31 mouse cellular contexts compared by ENCODE assay signal in the genomic region with DNA sequence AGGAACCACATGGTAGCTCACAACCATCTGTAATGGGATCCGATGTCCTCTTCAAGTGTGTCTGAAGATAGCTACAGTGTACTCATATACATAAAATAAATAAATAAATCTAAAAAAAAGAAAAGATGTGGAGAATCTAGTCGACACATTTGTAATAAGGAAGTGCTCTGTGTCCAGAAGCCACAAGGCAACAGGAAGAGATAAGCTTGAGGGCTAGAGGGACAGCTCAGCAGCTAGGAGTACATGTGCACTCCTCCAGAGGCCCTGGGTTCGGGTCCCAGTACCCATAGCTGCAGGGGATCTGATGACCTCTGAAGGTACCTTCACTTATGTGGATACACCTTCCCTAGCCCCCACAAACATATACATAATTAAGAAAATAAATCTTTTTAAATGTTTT. TPM values are rescaled to one million over a fixed set of nuclear protein-coding genes. Genes with fewer than 3 reads are reported as not detected.
"Had no signal": no experiment of that assay in that cellular context is flagged by ENCODE, and none has a peak within 500 bp of the region (broad histone marks: within the 10 kb centered on the region; RNA-seq: fewer than 3 reads in every experiment).

No protein-coding gene starts in this region.

- DNase-seq: gastrocnemius, adult 2 months; gastrocnemius, postnatal 10 days; gastrocnemius, postnatal 25 days; heart, adult 11 months; heart, adult 2 months; heart, postnatal 14 days; heart, postnatal 36 days; kidney, adult 11 months; kidney, adult 8-10 months; kidney, postnatal 10 days; kidney, postnatal 25 days; kidney, postnatal 4 days; layer of hippocampus, postnatal 36 days; left cerebral cortex, postnatal 4 days; liver, embryonic 13.5 days had no signal

- H3K36me3 ChIP-seq: heart, embryonic 13.5 days; heart, embryonic 15.5 days; hindbrain, embryonic 13.5 days; hindbrain, embryonic 15.5 days; limb, embryonic 13.5 days; limb, embryonic 15.5 days; liver, embryonic 13.5 days; liver, embryonic 15.5 days had no signal

- ATAC-seq: hindbrain, postnatal 0 days; intestine, embryonic 16.5 days had no signal

- H3K4me3 ChIP-seq: gastrocnemius, adult 2 months; heart, adult 2 months; heart, embryonic 13.5 days; heart, embryonic 15.5 days; hindbrain, embryonic 13.5 days; hindbrain, embryonic 15.5 days; layer of hippocampus, adult 2 months; limb, embryonic 13.5 days; limb, embryonic 15.5 days; liver, embryonic 13.5 days; liver, embryonic 15.5 days had no signal

- H3K27ac ChIP-seq: gastrocnemius, adult 2 months; heart, adult 2 months; heart, embryonic 13.5 days; heart, embryonic 15.5 days; hindbrain, embryonic 13.5 days; hindbrain, embryonic 15.5 days; hindbrain, postnatal 0 days; layer of hippocampus, adult 2 months; limb, embryonic 13.5 days; limb, embryonic 15.5 days; liver, embryonic 13.5 days; liver, embryonic 15.5 days had no signal

- H3K4me1 ChIP-seq: hindbrain, embryonic 15.5 days; limb, embryonic 13.5 days; limb, embryonic 15.5 days had no signal

- H3K27me3 ChIP-seq: heart, embryonic 13.5 days; hindbrain, embryonic 13.5 days; hindbrain, embryonic 15.5 days; limb, embryonic 13.5 days; limb, embryonic 15.5 days had no signal

RNA-seq across cellular contexts. Expression of gene Lefty2, which starts 11.1 kb away (rescaled TPM):
- total RNA-seq: gastrocnemius, adult 2 months; gastrocnemius, postnatal 10 days; gastrocnemius, postnatal 25 days; gastrocnemius, postnatal 4 days; heart, adult 2 months; heart, postnatal 36 days; hematopoietic stem cell, adult 5-6 weeks had no signal
- polyA plus RNA-seq: heart, embryonic 11.5 days; hindbrain, embryonic 11.5 days; intestine, embryonic 16.5 days; kidney, embryonic 14.5 days; liver, embryonic 11.5 days; liver, embryonic 13.5 days; liver, embryonic 15.5 days had no signal

RNA-seq across cellular contexts. Expression of gene Lefty1, which starts 53.1 kb away (rescaled TPM):
- total RNA-seq: hindbrain, postnatal 0 days had no signal
